Mouse (Mus musculus): Measurements from ENCODE around the gene Trip11.

DNA sequence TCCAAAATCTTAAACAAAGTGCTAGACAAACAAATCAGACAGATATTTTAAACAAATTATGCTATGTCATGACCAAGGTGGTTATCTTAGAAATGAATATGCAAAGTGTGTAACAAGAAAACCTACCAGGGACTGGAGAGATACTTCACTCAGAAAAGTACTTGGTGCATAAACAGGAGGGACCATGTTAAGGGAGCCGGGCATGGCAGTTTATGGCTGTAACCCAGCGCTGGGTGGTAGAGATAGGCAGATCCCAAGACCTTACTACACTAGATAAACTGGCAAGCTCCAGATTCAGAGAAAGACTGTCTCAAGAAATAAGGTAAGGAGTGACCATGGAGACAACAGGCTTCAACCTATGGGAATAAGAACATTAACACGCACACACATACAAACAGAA, 123.3 kb downstream of the Trip11 start:
- TF ChIP-seq CTCF (IDR thresholded peaks at IDR 0.05; ENCODE audit: extremely low read depth, insufficient read depth, insufficient read length, insufficient replicate concordance) = no peak
- no peak for TF ChIP-seq POLR2A (IDR thresholded peaks at IDR 0.05; ENCODE audit: low read depth, low read length)

All from spleen, adult 2 months (tissue).